Mouse (Mus musculus) hindbrain, embryonic 16.5 days (tissue): Measurements from ENCODE around the gene St5. TPM values are rescaled to one million over a fixed set of nuclear protein-coding genes. Genes with fewer than 3 reads are reported as not detected.

Experiments
- ATAC-seq: fragments of 200-750 bp; cut with Nextera tagmentation; 2 replicates; pipeline ENCODE4 v1.8.0; 2017; ENCODE audit warnings: moderate TSS enrichment, moderate library complexity
- H3K27ac ChIP-seq: fragments of 300-500 bp; sonication (generic); 2 replicates; pipeline ENCODE4 v1.5.1; 2014; ENCODE audit warnings: low read depth, mild to moderate bottlenecking, control low read depth, low read length, moderate library complexity
- H3K27me3 ChIP-seq: fragments of 300-500 bp; sonication (generic); replicated peaks from 2 replicates; pipeline ENCODE4 v1.6.1; 2014; ENCODE audit warnings: low read length; ENCODE audit not compliant: control insufficient read depth, insufficient read depth
- H3K36me3 ChIP-seq: fragments of 300-500 bp; sonication (generic); 2 replicates; pipeline ENCODE4 v1.6.1; 2014; ENCODE audit warnings: mild to moderate bottlenecking, low read length, moderate library complexity, mixed read lengths; ENCODE audit not compliant: control insufficient read depth, insufficient read depth
- H3K4me1 ChIP-seq: fragments of 300-500 bp; sonication (generic); 2 replicates; pipeline ENCODE4 v1.6.1; 2014; ENCODE audit warnings: low read depth, low read length; ENCODE audit not compliant: control insufficient read depth, insufficient read depth
- H3K4me2 ChIP-seq: fragments of 300-500 bp; sonication (generic); 2 replicates; pipeline ENCODE4 v1.6.1; 2014; ENCODE audit warnings: mild to moderate bottlenecking, low read length, control low read depth, moderate library complexity
- H3K4me3 ChIP-seq: fragments of 300-500 bp; sonication (generic); 2 replicates; pipeline ENCODE4 v1.5.1; 2014; ENCODE audit warnings: mild to moderate bottlenecking, low read length, control low read depth, moderate library complexity
- H3K9ac ChIP-seq: fragments of 300-500 bp; sonication (generic); 2 replicates; pipeline ENCODE4 v1.6.1; 2014; ENCODE audit warnings: low read depth, mild to moderate bottlenecking, control low read depth, low read length, moderate library complexity
- H3K9me3 ChIP-seq: fragments of 300-500 bp; sonication (generic); 2 replicates; pipeline ENCODE4 v1.6.1; 2014; ENCODE audit warnings: mild to moderate bottlenecking, low read length, moderate library complexity; ENCODE audit not compliant: control insufficient read depth
- whole genome bisulfite sequencing: fragments of 180-500 bp; shearing (Covaris S2); extraction: QIAGEN DNeasy Blood & Tissue Kit; methylation state at CpG from one replicate; pipeline ENCODE4 v1.1.7; 2014; 5-methylcytosine and 5-hydroxymethylcytosine counted together
- polyA plus RNA-seq: library from polyadenylated mRNA; unstranded; fragments of >200 nt; fragmentation: Nextera tagmentation; extraction: Ambion mirVana; gene quantifications from 2 replicates; pipeline ENCODE4 v1.2.1, GENCODE M21; 2015

Gene St5
- polyA plus RNA-seq, 1 experiment from 2014 or later = 21.3 TPM

GRCm38 (mm10) chr7:109576321-109577314, 126.8 kb downstream of the St5 start:
- Histone ChIP-seq H3K9me3 (no peaks in the 10 kb centered on the region), H3K9ac (no peak overlapping the region), H3K27me3 (no peaks in the 10 kb centered on the region), H3K36me3 (no peaks in the 10 kb centered on the region), H3K27ac (0 out of 2 replicates have a peak overlapping the region, but pooled peaks have one; percentile 19), H3K4me3 (no peak overlapping the region), H3K4me1 (peaks cover 12% of the 10 kb centered on the region), H3K4me2 (no peak overlapping the region)
- WGBS = 51% methylated on average over 11 of the region's 11 CpGs
- ATAC-seq = peak; percentile 72

DNA sequence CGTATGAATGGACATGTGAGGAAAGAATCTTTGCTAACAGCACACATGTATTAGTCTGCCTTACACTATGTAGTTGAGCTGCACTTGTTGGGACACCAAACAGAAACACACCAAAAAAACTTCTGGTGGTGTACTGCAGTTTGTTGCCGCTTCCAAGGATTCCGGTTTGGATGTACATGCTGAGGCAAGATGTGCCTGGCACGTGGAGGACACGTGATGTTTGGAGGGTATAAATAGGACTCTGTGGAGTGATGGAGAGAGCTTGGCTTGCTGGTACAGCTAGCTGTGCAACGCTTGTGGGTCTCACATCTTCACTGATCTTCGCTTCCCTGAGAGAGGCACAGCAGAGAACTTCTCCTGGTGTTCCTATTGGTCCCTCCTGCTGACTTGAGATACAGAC, 129.2 kb downstream of the St5 start:
- Histone ChIP-seq H3K9me3 (no peaks in the 10 kb centered on the region), H3K27ac (no peak overlapping the region), H3K4me1 (peaks cover 6% of the 10 kb centered on the region), H3K36me3 (no peaks in the 10 kb centered on the region), H3K27me3 (no peaks in the 10 kb centered on the region), H3K4me2 (no peak overlapping the region), H3K9ac (no peak overlapping the region), H3K4me3 (no peak overlapping the region)
- 92% methylated on average over 7 of the region's 7 CpGs for WGBS
- no peak for ATAC-seq

DNA sequence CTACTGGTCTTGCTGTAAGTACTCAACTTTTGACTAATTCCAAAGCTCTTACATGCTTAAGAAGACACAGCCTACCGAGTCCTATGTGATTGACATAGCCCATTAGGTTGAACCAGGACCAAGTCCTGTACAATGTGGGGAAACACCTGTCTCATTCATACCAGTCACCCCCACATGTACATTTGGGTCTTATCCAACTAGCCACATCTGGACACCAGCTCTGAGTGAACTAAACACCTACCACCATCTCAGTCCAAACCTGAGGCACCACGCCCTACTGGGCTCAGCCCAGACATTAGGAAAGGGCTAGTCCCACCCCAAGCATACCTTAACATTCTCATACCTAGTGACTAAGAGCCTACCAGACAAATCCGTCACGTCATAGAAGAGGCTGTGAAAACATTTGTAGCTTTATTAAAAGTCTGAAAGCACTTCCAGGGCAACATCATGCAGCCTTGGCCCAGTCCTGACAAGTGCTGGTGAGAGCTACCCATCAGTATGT, 135.0 kb downstream of the St5 start:
- Histone ChIP-seq H3K4me2 (no peak overlapping the region), H3K9ac (no peak overlapping the region), H3K36me3 (no peaks in the 10 kb centered on the region), H3K4me1 (no peaks in the 10 kb centered on the region), H3K27me3 (no peaks in the 10 kb centered on the region), H3K9me3 (no peaks in the 10 kb centered on the region), H3K4me3 (no peak overlapping the region), H3K27ac (no peak overlapping the region)
- 97% methylated on average over 4 of the region's 4 CpGs for WGBS
- ATAC-seq = no peak

- H3K9ac ChIP-seq = no peak overlapping the region
- H3K9me3 ChIP-seq = no peaks in the 10 kb centered on the region
- ATAC-seq = no peak
- H3K4me2 ChIP-seq = no peak overlapping the region
- H3K27me3 ChIP-seq = no peaks in the 10 kb centered on the region
- no peak overlapping the region for H3K4me3 ChIP-seq
- H3K27ac ChIP-seq = no peak overlapping the region
- H3K4me1 ChIP-seq = no peaks in the 10 kb centered on the region
- no peaks in the 10 kb centered on the region for H3K36me3 ChIP-seq
- WGBS = 78% methylated on average over 11 of the region's 11 CpGs
Observed at GRCm38 (mm10) chr7:109566841-109567768, 136.3 kb downstream of the St5 start.

DNA sequence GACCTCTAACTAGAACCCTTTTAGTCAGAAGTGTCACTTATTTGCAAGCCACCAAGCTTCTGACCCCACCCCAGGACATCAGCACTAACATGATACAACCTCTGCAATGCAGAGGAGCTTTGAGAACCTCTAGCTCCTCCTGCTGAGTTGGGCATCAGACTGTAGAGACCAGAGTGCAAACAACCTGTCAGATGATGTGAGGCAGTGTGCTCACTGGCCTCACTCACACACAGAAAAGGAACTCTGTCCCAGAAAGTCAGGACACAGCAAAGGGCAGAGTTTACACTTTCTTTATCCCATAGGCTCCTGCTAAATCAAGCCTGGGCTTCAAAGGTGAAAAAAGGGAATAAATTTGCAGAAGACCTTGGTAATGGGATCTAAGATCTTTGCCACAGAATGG, 137.1 kb downstream of the St5 start:
- H3K36me3 ChIP-seq = no peaks in the 10 kb centered on the region
- H3K4me2 ChIP-seq = no peak overlapping the region
- no peaks in the 10 kb centered on the region for H3K4me1 ChIP-seq
- no peaks in the 10 kb centered on the region for H3K27me3 ChIP-seq
- H3K27ac ChIP-seq = no peak overlapping the region
- no peak overlapping the region for H3K4me3 ChIP-seq
- H3K9me3 ChIP-seq = no peaks in the 10 kb centered on the region
- no peak for ATAC-seq
- H3K9ac ChIP-seq = no peak overlapping the region

GRCm38 (mm10) chr7:109563775-109564362, 139.5 kb downstream of the St5 start:
- ATAC-seq = no peak
- Histone ChIP-seq H3K4me1 (no peaks in the 10 kb centered on the region), H3K4me2 (no peak overlapping the region), H3K27me3 (no peaks in the 10 kb centered on the region), H3K4me3 (no peak overlapping the region), H3K9me3 (no peaks in the 10 kb centered on the region), H3K9ac (no peak overlapping the region), H3K36me3 (no peaks in the 10 kb centered on the region), H3K27ac (no peak overlapping the region)
- 77% methylated on average over 4 of the region's 4 CpGs for WGBS

- WGBS = 68% methylated on average over 5 of the region's 5 CpGs
- H3K27ac ChIP-seq = no peak overlapping the region
- H3K4me3 ChIP-seq = no peak overlapping the region
- H3K36me3 ChIP-seq = no peaks in the 10 kb centered on the region
- no peak overlapping the region for H3K4me2 ChIP-seq
- no peaks in the 10 kb centered on the region for H3K9me3 ChIP-seq
- no peaks in the 10 kb centered on the region for H3K27me3 ChIP-seq
- no peak for ATAC-seq
- H3K4me1 ChIP-seq = no peaks in the 10 kb centered on the region
- H3K9ac ChIP-seq = no peak overlapping the region
Observed at GRCm38 (mm10) chr7:109562676-109563075, 140.7 kb downstream of the St5 start.

GRCm38 (mm10) chr7:109562154-109562599, 141.2 kb downstream of the St5 start:
- Histone ChIP-seq H3K27me3 (no peaks in the 10 kb centered on the region), H3K4me3 (no peak overlapping the region), H3K27ac (no peak overlapping the region), H3K9ac (no peak overlapping the region), H3K4me1 (no peaks in the 10 kb centered on the region), H3K9me3 (no peaks in the 10 kb centered on the region), H3K36me3 (no peaks in the 10 kb centered on the region), H3K4me2 (no peak overlapping the region)
- no peak for ATAC-seq
- 60% methylated on average over 4 of the region's 4 CpGs for WGBS
